Mouse (Mus musculus): ENCODE results near the gene Ap2a1.

GRCm38 (mm10) chr7:44890737-44891136 lies 38.6 kb downstream of the Ap2a1 start:
- TF ChIP-seq POLR2A (IDR thresholded peaks at IDR 0.05; ENCODE audit: borderline replicate concordance, insufficient read depth, low read length) (no peak), CTCF (IDR thresholded peaks at IDR 0.05; ENCODE audit: borderline replicate concordance, insufficient read depth, low read depth, low read length) (no peak)
